Mouse (Mus musculus): ENCODE results near the gene Kctd2. TPM values are rescaled to one million over a fixed set of nuclear protein-coding genes. Genes with fewer than 3 reads are reported as not detected.

Gene Kctd2
- total RNA-seq, 2 experiments from 2014 or later, result 65.4 to 74.6 TPM

DNA sequence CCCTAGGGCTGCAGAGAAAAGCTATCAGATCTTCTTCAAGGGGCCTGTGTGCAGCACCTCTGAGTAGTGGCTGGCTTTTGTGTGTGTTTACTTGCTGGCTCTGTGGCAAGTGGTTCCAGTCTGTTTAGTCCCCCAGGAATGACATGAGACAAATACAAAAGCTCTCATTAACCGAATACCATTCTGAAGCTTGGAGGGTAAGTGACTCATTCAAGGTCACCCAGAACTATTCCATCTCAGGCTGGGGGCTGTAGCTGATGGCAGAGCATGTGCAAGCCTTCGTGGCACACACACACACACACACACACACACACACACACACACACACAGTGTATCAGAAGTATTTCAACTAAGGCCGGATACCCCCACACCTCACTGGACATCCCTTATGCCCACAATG lies 19.8 kb upstream of the Kctd2 start:
- DNase-seq (ENCODE audit: extremely low spot score in 1 of 2, low spot score in 1 of 2), result no peak

DNA sequence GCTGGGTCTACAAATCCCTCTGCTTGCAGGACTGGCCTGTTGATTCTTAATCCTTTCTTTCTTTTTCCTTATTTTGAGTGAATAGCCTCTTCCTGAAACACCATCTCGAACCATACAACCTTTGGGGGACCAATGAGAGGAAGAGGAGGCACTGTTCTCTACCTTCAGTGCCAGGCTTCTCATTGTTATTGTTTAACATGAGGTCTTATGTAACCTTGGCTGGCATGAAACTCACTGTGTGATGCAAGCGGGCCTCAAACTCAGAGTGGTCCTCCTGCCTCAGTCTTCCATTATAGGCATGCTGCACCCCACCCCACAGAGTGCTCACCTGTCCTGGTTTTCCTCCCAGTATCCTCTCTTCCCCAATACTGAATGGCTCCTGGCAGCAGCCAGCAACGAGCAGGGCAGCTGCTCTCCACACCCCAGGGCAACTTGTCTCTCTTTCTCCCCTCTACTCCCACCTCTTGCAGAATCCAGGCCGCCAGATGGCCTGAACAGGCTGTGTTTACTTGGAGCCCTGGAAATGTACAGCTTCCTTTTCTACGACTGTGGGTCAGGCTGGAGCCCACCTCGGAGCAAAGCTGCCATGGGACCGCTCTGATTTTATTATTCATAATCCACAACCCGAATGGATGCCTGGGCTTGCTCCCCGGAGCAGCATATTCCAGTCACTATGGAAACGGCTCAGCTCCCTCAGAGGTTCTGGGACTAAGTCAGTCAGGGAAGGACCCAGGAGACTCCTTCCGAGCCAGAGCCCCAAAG lies 19.1 kb upstream of the Kctd2 start:
- peak in 1 of 2 experiments; percentile 49 for DNase-seq (ENCODE audit: extremely low spot score in 1 of 2, low spot score in 1 of 2)

DNA sequence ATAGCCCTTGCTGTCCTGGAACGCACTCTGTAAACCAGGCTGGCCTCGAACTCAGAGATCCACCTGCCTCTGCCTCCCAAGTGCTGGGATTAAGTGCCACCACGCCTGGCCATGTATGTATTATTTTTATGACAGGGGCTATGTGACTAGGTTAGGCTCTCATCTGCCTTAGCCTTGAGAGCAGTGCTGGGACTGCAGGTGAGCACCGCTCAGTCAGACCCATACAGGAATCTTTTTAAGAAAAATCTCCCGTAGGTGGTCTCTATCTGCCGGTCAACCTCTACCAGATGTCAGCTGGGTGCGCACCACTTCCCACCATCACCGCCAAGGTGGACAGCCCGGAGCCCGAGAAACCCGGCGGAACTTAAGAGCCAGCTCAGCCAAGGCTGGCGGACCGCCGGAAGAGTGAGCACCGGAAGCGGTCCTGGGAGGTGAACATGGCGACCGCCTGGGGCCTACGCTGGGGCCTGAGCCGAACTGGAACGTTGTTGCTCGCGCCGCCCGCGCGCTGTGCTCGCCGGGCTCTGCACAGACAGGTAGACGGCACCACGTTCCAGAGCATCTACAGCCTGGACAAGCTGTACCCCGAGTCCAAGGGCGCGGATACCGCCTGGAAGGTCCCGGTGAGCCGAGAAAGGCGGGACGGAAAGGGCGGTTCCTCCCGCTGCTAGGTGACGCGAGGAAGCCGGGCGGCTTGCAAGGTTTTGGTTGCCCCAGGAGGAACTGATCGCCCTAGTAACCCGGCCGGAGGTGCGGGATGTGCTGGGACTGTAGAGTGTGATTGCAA lies 16.4 kb upstream of the Kctd2 start, which contains the start of gene Mrpl58:
TSS of gene Mrpl58 (plus strand) at position 415 of the 787 bp plus-strand sequence.
- DNase-seq (ENCODE audit: extremely low spot score in 1 of 2, low spot score in 1 of 2), result peak; percentile 78 to 92

DNA sequence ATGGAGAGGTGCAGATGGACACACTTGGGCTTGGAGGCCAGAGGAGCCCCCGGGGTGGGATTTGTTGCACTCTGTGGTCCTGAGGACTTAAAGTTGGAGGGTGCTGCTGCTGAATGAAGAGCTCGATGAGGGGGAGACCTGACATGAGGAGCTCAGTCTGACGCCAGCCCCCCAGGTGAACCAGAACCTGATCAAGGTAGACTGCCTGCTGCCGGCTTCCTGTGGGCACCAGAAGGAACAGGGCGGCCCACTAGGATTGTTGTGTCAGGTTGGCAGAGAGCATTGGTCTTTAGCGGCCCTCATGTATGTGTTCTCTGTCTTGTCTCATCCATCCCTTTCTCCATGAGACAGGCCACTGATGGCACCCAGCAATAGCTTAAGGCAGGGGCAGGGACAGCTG lies 14.2 kb upstream of the Kctd2 start:
- no peak for DNase-seq (ENCODE audit: extremely low spot score in 1 of 2, low spot score in 1 of 2)

DNA sequence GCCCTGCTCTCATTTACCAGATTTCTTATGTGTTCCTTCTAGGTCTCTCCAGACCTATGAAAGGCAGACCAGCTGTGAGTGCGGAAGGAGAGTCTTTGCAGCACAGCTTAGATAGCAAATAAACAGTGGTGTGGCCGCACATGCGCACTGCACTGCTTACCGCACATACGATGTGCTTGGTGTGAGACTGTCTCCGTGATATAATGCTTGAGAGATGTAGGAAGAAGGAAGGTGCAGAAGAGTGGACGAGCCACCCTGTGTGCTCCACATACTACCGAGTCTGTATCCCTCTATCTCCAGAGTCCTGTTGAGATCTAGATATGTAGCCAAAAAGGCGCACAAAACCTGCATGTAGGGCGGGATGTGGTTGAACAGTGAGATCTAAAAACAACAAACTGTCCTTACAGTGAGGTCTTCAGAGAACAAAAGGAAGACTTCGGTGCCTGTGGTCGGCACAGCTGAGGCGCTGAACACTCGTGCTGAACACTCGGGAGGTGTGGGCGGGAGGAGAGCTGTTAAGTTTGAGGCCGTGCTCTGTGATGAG lies 13.0 kb upstream of the Kctd2 start:
- no peak for DNase-seq (ENCODE audit: extremely low spot score in 1 of 2, low spot score in 1 of 2)

DNA sequence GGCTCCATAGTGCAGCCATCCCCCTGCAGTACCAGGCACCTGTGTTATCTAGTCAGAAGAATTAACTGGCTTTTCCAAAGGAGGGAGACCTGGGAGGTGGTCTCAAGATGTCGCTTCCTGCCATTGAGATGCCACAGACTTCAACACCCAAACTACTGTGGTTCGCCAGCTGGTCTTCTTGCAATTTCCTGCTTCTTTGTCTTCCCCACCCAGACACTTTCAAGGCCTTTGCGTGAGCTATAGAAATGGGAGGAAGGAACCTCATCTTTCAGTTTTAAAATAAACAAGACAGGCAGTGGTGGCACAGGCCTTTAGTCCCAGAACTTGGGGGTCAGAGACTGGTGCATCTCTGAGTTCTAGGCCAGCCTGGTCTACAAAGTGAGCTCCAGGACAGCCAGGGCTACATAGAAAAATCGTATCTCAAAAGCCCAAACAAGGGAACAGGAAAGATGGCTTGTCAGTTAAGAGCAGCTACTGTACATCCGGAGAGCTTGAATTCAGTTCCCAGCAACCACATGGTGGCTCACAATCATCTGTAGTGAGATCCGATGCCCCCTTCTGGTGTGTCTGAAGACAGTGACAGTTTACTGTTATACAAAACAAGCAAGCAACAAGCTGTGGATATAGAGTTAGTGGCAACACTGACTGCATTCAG lies 11.5 kb upstream of the Kctd2 start:
- no peak for DNase-seq (ENCODE audit: extremely low spot score in 1 of 2, low spot score in 1 of 2)

DNA sequence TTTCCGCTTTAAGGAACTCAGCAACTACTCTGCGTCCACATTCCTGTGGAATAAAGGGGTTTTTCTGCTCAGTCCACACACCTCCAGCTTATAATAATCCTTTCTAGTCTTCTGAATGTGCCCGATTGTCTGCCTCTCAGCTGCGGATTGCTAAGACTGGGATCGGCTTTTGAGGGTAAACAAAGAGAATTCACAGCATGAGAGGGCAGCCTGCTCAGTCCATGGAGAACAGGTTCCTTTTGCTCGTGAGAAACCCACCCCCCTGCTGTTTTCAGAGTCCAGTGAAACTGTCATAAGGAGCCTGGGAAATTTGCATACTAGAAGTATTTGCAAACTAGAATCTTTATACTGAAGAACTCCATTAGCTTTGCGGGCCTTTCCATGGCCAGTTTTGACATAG lies 10.4 kb upstream of the Kctd2 start:
- DNase-seq (ENCODE audit: extremely low spot score in 1 of 2, low spot score in 1 of 2), result no peak

DNA sequence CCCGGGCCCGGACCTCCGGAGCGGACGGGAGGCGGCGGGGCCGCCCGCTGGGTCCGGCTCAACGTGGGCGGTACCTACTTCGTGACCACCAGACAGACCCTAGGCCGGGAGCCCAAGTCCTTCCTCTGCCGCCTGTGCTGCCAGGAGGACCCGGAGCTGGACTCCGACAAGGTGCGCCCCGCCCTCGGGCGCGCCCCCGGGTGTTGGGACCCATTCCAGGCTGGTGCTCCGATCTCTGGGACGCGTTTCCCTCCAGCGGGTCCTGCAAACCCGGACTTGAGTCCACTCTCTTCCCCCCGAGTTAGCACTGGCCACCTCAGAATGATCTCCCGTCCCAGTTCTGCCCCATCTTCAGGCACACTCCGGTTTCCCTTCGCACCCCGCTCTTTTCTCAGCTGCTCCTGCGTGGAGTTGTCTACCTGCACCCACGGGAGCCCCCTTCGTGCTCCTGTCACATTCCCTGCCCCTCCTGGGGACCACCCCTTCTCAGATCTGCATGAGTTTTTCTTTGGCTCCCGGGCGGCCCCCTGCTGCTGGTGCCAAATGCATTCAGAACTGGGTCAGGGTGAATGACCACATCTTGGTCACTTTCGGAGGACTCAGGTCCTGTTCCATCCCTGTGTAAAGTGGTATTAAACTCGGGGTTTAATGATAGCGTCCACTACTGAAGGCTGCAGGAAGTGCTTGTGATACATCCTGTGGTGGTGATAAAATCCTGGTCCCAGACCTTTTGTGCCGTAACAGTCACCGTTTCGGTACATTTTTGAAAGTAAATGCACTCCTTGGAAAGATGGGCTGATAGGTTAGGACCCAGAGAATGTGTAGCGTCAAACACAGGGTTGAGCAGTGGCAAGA lies 635 bp downstream of the Kctd2 start:
- DNase-seq (ENCODE audit: extremely low spot score in 1 of 2, low spot score in 1 of 2), result peak; percentile 40 to 53

DNA sequence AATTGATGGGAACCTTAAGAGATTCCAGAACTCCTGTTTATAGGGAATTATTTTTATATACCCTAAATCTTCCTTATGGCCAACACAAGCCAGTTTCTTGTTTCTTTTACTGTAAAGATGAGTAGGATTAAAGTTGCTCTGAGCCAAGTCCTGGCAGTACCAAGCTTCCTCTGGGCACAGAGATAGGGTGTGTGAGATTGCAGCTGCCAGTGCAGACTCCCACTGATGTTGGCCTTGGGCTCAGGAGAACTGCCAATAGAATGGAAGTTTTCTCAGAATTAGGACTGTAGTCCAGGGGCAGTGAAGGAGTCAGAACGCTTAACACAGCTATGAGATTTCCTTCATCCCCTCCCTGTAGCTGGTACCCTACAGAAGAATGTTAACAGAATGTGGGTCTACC lies 1.4 kb downstream of the Kctd2 start:
- DNase-seq (ENCODE audit: extremely low spot score in 1 of 2, low spot score in 1 of 2), result no peak

DNA sequence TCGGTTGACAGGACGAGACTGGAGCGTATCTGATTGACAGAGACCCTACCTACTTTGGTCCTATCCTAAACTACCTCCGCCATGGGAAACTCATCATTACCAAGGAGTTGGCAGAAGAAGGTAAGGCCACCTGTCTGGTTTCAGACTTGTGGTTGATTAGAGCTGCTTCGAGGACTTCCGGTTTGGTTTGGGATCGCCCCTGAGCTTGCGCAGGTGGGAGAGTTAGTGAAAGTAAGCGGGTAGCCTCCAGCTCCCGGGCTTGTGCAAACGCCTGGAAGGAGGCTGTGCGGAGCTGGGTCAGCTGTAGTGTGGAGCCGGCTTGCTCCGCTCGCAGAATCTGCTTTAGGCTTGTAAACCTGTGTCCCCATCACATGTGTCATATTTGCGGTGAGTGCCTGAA lies 2.0 kb downstream of the Kctd2 start:
- no peak for DNase-seq (ENCODE audit: extremely low spot score in 1 of 2, low spot score in 1 of 2)

DNA sequence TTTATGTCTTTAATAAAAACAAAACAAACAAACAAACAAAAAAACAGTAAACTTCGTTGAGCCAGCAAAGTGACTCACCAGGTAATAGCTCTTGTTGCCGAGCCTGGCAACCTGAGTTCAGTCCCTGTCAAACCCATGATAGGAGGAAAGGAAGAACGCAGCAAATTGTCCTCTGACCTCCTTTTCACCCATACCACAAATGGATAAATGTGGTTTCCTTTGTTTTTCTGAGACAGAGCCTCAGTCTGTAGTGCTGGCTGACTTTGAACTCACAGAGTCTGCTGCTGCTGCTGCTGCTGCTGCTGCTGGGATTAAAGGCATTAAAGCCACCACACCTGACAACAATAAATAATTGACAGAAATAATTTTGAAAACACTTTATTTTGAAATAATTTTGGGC lies 3.2 kb downstream of the Kctd2 start:
- no peak for DNase-seq (ENCODE audit: extremely low spot score in 1 of 2, low spot score in 1 of 2)

DNA sequence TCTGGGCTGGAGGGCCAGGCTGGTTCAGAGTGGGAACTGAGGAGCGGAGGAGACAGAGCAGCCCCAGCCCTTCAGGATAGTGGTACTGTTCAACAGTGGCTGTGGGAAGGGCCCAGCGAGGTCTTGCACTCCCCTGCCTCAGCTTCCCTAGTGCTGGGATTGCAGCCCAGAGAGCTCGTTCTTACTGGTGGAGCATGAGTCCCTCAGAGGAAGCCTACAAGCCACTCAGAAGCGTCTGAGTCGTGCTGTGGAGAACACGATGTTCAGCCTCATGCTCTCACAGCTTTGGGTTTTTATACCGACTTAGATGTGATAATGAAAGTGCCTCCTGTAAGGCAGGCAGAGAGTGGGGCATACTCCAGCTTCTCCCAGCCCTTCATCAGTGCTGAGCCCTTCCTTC lies 4.7 kb downstream of the Kctd2 start:
- no peak for DNase-seq (ENCODE audit: extremely low spot score in 1 of 2, low spot score in 1 of 2)

DNA sequence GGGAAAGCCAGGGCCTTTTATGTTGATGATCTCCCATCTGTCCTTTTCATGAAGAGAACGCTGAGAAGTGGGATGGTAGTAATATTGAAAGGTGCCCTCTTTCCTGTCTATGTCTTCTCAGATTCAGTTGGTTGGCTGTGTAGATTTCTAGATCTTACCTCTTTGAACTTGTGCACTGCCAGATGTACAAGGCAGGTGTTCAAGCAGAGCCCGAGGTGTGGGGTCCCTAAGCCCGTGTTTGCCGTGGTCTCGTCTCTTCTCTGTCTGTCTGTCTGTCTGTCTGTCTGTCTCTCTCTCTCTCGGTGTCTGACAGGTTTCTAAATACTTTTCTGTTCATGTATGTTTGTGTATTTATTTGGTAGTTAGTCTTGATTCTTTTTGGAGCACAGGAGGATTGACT lies 5.7 kb downstream of the Kctd2 start:
- no peak for DNase-seq (ENCODE audit: extremely low spot score in 1 of 2, low spot score in 1 of 2)

DNA sequence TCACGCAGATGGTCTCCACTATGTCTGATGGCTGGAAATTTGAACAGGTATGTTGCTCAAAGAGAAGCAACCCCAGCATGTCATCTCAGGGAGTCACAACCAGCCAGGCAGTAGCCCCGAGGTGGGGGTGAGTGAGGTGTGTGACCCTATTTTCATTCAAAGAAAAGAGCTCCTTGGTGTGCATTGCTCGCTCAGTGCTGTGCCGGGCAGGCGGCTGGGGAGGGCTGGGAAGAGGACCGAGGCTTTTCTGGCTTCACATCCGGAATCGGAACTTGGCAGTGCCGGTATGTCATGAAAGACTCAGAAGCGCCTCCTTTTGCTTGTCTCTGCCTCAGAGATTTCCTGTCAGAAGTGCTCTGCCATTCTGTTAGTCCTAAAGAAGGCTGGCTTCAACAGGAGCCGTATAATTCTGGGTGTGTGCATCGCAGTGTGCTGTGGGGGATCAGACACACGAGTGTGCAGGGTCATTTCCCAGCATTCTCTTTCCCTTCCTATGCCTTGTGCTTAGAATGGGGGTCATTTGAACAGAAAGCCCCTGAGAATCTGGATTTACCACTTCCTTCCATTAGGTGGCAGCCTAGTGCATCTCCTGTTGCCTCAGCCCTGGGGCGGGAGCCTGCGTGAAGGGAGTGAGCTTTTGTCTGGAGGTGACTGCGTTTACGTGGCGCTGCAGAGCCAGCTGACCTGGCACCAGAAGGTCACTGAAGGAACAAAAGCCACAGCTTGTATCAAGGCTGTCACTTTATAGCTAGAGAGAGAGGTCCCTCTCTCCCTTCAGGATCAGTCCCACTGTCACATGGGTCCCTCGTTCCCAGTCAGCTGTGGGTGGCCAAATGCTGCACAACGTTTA lies 7.8 kb downstream of the Kctd2 start:
- peak; percentile 43 to 55 for DNase-seq (ENCODE audit: extremely low spot score in 1 of 2, low spot score in 1 of 2)

DNA sequence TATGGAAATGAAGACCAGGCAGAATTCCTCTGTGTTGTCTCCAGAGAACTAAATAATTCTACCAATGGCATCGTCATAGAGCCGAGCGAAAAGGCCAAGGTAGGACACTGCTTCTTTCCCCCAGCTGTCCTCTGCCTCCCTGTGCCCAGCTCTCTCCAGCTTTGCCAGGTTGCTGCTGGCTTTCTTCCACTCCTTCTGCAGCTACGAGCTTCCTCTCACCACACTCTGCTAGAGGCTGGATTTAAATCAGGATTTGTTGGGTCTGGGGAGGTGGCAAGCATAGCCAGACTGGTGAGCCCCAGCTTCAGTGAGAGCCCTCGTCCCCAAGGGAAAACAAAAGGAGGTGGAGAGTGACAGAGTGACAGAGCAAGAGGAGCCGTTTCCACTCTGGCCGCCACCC lies 9.4 kb downstream of the Kctd2 start:
- no peak for DNase-seq (ENCODE audit: extremely low spot score in 1 of 2, low spot score in 1 of 2)

DNA sequence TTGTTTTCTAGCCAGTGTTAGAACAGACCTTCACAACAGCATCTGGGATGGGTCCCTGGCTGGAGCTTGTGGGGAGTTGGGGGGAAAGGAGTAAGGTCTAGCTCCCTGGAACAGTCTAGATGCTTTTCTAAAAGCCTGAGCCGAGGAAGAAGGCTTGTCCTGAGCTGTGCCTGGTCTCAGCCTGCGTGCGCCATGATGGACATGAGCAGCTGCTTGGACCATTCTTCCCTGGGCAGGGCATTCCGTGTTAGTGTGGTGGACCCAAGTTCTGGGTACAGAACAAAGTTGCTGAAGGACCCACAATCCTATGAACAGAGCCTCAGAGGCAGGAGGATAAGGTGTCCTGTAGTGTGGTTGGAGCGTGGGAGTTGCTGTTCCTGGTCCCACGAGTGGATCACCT lies 10.6 kb downstream of the Kctd2 start:
- no peak for DNase-seq (ENCODE audit: extremely low spot score in 1 of 2, low spot score in 1 of 2)

DNA sequence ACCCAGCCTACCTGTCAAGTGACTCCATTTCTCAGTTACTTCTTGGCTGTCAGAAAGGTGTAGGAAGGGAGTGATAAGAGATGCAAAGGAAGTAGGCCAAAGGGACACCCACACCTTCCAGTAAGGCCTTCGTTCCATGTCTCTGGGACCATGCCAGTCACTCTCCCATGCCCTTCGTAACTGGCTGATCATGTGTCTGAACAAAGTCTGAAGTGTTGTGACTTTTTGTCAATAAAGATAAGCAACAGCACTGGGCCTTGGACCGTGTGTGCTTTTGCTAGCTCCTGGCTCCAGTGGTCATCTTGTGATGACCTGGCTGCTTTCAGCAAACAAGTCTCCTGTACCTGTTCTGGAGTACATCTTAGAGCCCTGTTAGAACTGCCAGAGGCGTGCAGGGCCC lies 12.9 kb downstream of the Kctd2 start:
- DNase-seq (ENCODE audit: extremely low spot score in 1 of 2, low spot score in 1 of 2), result no peak

DNA sequence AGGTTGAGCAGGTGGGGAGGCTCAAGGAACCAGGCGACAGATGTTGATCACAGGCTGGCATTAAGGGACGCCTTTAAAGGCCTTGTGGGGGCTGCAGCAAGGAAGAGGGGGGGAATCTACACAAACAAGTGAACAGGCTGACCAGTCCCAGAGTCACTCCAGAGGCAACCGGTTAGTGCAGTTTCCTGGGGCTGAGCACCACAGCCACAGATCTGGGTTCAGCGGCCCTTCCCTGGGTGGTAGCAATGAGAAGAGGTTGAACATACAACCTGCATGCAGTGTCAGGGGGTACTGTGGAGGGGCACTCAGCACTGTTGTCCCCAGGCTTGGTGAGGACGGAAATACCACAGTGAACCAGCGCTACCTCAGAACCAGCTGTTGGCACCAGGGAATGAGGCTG lies 13.4 kb downstream of the Kctd2 start:
- no peak for DNase-seq (ENCODE audit: extremely low spot score in 1 of 2, low spot score in 1 of 2)

DNA sequence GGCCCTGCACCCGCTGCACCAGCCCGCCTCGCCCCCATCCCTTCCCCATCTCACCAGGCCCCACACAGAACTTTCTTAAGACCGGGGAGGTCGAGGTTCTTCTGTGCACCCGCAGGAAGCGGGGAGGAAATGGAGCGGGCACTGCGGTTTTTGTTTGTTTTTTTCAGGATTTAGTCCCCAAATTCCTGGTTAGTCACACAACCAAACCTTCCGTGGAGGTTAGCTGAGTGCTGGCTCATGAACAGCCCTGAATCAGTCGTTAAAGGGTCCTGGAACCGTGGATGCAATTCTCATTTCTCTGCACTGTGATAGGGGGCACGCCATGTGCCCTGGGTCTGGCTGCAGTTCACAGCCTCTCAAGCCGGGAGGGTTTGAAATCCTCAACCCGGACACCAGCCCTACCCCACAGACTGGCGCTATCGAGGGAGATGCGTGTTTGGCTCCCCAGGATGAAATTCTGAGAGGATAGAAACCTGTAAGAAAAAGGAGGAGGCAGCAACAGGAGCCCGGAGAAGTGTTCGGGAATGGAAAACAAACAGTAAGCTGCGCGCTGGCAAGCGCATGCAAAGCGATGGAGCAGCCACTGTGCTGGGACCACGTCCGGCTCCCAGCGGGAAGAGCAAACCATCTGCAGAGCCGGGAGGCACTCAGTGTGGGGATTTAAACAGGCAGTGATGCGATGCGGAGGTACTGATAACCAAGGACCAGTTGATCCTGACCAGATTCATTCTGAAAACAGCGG lies 15.8 kb downstream of the Kctd2 start:
- DNase-seq (ENCODE audit: extremely low spot score in 1 of 2, low spot score in 1 of 2), result peak in 1 of 2 experiments; percentile 36

Measured in layer of hippocampus, postnatal 25 days (tissue).